Mouse (Mus musculus): ENCODE data around the gene Myo19. TPM values are rescaled to one million over a fixed set of nuclear protein-coding genes. Genes with fewer than 3 reads are reported as not detected.
A peak's percentile ranks its signal among the peaks of the same experiment; 100 is the strongest.

Gene Myo19
- polyA plus RNA-seq, 1 experiment from 2014 or later = 6.3 TPM

DNA sequence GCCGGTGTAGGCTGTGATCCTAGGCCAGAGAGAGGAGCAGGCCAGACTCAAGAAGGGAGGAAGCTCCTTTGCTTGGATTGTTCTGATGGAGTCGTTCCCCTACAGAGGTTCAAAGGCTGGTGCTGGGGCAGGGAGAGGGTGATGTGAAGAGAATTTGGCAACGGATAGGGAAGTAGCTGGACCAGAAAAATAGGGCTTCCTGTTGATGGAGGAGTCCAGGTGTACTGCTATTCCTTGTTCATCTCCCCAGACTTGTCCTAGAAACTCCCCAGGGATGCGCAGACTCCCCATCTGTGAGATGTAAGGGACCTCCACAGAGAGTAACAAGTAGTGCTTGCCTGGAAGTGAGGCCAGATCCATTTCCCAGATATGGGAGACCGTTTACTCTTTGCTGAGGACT is 76.5 kb downstream of the Myo19 start:
- WGBS = 21% methylated on average over 5 of the region's 5 CpGs
- Histone ChIP-seq H3K4me1 (replicated peaks) (peaks cover 26% of the 10 kb centered on the region), H3K9me3 (no peaks in the 10 kb centered on the region), H3K36me3 (no peaks in the 10 kb centered on the region), H3K27me3 (peaks cover 50% of the 10 kb centered on the region), H3K9ac (replicated peaks) (no peak overlapping the region), H3K4me2 (replicated peaks) (no peak overlapping the region), H3K27ac (no peak overlapping the region), H3K4me3 (replicated peaks) (no peak overlapping the region)
- ATAC-seq = no peak

- no peak for ATAC-seq
- no peaks in the 10 kb centered on the region for H3K9me3 ChIP-seq
- peak overlapping the region; percentile 59 for H3K4me2 ChIP-seq (replicated peaks)
- H3K27me3 ChIP-seq = peaks cover 53% of the 10 kb centered on the region
- no peaks in the 10 kb centered on the region for H3K36me3 ChIP-seq
- no peak overlapping the region for H3K27ac ChIP-seq
- peaks cover 26% of the 10 kb centered on the region for H3K4me1 ChIP-seq (replicated peaks)
- peak overlapping the region; percentile 38 for H3K4me3 ChIP-seq (replicated peaks)
- no peak overlapping the region for H3K9ac ChIP-seq (replicated peaks)
- 10% methylated on average over 15 of the region's 15 CpGs for WGBS
These were observed 77.2 kb downstream of the Myo19 start for GRCm38 (mm10) chr11:84957171-84957570.

DNA sequence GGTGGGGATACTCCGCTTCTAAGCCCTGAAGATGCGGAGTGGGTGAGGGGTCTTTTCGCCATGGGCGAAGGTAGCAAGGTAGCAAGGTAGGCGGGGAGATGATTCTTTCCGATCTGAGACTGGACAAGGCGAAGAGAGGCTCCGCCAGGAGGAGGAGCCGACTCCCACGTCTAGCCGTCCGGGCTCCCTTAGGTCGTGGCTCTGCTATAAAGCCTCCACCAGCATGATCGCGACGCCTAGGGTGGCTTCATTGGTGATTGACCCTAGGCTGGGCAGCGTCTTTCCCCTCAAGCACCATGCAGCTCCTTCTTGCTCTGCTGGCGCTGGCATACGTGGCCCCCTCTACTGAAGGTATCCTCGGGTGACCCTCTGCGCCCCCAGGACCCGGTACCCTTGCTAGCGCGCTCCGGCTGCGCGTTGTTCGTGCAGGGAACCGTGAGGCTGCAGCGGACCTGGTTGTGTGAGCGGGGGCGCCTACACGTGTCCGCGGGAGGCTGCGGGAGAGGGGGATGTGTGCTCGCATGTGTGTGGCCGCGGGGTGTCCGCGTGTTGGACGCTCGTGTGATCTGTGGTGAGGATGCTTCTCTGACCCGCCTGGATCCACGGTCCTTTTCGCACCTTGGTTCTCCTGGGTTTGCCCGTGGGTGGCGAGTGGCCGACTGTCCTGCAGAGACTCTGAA is 77.8 kb downstream of the Myo19 start, which contains the start of gene Car4:
Gene Car4, plus strand, starts transcription at position 196 of the 680 bp plus-strand sequence.
- Histone ChIP-seq H3K4me3 (replicated peaks) (peak within 1 kb of the TSS; percentile 38), H3K27me3 (peaks cover 53% of the 10 kb centered on the region), H3K27ac (no peak within 1 kb of the TSS), H3K36me3 (no peaks in the 10 kb centered on the region), H3K9me3 (no peaks in the 10 kb centered on the region), H3K4me2 (replicated peaks) (peak within 1 kb of the TSS; percentile 59), H3K9ac (replicated peaks) (peak within 1 kb of the TSS; percentile 33), H3K4me1 (replicated peaks) (peaks cover 26% of the 10 kb centered on the region)
- peak; percentile 48; the same call in 1 of the 2 replicates for ATAC-seq
- WGBS = under 1% methylated on average over 49 of the region's 49 CpGs

DNA sequence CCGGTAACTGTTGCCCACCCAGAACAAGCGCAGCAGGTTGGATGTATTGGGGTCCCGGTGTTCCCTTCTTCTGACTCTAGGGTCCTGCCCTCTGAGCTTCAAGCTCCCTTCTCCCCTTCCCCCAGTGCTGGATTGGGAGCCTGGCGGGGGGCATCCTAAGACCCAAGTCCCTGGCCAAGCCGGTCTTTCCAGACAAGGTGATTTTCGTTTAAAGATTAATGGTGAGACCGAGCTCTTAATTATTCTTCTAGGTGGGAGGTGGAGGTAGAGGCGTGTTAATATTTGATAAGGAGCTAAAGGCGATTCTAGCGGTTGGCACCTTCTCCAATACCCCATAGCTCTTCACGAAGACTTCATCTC is 78.3 kb downstream of the Myo19 start:
- no peak overlapping the region for H3K27ac ChIP-seq

GRCm38 (mm10) chr11:84959181-84959580 is 79.2 kb downstream of the Myo19 start:
- Histone ChIP-seq H3K27me3 (peaks cover 53% of the 10 kb centered on the region), H3K4me1 (replicated peaks) (peaks cover 26% of the 10 kb centered on the region), H3K4me2 (replicated peaks) (no peak overlapping the region), H3K36me3 (no peaks in the 10 kb centered on the region), H3K4me3 (replicated peaks) (no peak overlapping the region), H3K27ac (no peak overlapping the region), H3K9ac (replicated peaks) (no peak overlapping the region), H3K9me3 (no peaks in the 10 kb centered on the region)
- no peak for ATAC-seq
- 17% methylated on average over 5 of the region's 5 CpGs for WGBS

More for the DNA sequence above, 78.3 kb downstream of the Myo19 start:
- peaks cover 53% of the 10 kb centered on the region for H3K27me3 ChIP-seq
- H3K4me1 ChIP-seq (replicated peaks) = peaks cover 26% of the 10 kb centered on the region
- peak overlapping the region; percentile 59 for H3K4me2 ChIP-seq (replicated peaks)
- no peaks in the 10 kb centered on the region for H3K36me3 ChIP-seq
- no peak for ATAC-seq
- H3K9ac ChIP-seq (replicated peaks) = peak overlapping the region; percentile 33; the same call in 1 of the 2 replicates
- no peaks in the 10 kb centered on the region for H3K9me3 ChIP-seq
- peak overlapping the region; percentile 38 for H3K4me3 ChIP-seq (replicated peaks)
- WGBS = under 1% methylated on average over 11 of the region's 11 CpGs

GRCm38 (mm10) chr11:84959701-84960181 is 79.8 kb downstream of the Myo19 start:
- H3K27ac ChIP-seq = no peak overlapping the region
- WGBS = 2% methylated on average over 9 of the region's 9 CpGs
- no peak for ATAC-seq
- no peak overlapping the region; the same call in 1 of the 2 replicates for H3K4me2 ChIP-seq (replicated peaks)
- peaks cover 53% of the 10 kb centered on the region for H3K27me3 ChIP-seq
- H3K36me3 ChIP-seq = no peaks in the 10 kb centered on the region
- no peak overlapping the region for H3K4me3 ChIP-seq (replicated peaks)
- H3K4me1 ChIP-seq (replicated peaks) = peaks cover 26% of the 10 kb centered on the region
- no peak overlapping the region for H3K9ac ChIP-seq (replicated peaks)
- H3K9me3 ChIP-seq = no peaks in the 10 kb centered on the region

DNA sequence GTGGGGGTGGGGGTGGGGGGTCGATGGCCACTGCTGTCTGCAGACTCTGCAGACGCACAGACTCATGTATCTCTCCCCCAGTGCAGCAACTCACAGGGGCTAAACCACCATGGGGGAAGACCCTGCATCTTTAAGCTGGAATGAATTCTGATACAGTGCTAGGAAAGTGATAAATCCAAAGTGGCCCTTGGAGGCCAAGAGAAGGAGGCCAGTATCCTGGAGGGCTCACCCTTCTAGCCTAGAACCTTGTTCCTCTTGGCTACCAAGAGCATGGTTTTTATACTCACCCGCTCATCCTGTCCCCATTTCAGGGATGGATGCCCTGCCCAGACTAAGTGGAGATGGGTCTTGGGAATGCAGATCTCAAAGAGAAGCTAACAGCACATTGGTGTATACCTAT is 80.3 kb downstream of the Myo19 start:
- H3K4me2 ChIP-seq (replicated peaks) = no peak overlapping the region
- peaks cover 53% of the 10 kb centered on the region for H3K27me3 ChIP-seq
- no peak overlapping the region for H3K4me3 ChIP-seq (replicated peaks)
- H3K4me1 ChIP-seq (replicated peaks) = peaks cover 26% of the 10 kb centered on the region
- no peak for ATAC-seq
- no peak overlapping the region for H3K9ac ChIP-seq (replicated peaks)
- no peak overlapping the region for H3K27ac ChIP-seq
- H3K9me3 ChIP-seq = no peaks in the 10 kb centered on the region
- no peaks in the 10 kb centered on the region for H3K36me3 ChIP-seq
- WGBS = 27% methylated on average over 3 of the region's 3 CpGs

- Histone ChIP-seq H3K27me3 (peaks cover 53% of the 10 kb centered on the region), H3K4me2 (replicated peaks) (no peak overlapping the region), H3K4me3 (replicated peaks) (no peak overlapping the region), H3K9ac (replicated peaks) (no peak overlapping the region), H3K4me1 (replicated peaks) (peaks cover 26% of the 10 kb centered on the region), H3K36me3 (no peaks in the 10 kb centered on the region), H3K27ac (no peak overlapping the region), H3K9me3 (no peaks in the 10 kb centered on the region)
- WGBS = 63% methylated on average over 6 of the region's 6 CpGs
- no peak for ATAC-seq
These were observed 80.8 kb downstream of the Myo19 start for GRCm38 (mm10) chr11:84960780-84961179.

Small RNAs within 50 kb of the gene (microRNA-seq; reads per million reads assigned to microRNA genes)
- gene Gm23564 = not detected

Other genes starting within 250 kb of the Myo19 start
- 8.5 and 10.7 TPM in 2 replicates for gene Mrm1, start 60.6 kb upstream of the Myo19 start, polyA plus RNA-seq (2015; fragmentation: Nextera tagmentation; extraction: Ambion mirVana)
- 4.9 and 5.2 TPM in 2 replicates for gene Dhrs11, start 51.2 kb upstream of the Myo19 start, polyA plus RNA-seq (2015; fragmentation: Nextera tagmentation; extraction: Ambion mirVana)
- gene Ggnbp2, start 9.3 kb upstream of the Myo19 start, polyA plus RNA-seq (2015; fragmentation: Nextera tagmentation; extraction: Ambion mirVana) = 75.1 and 75.7 TPM in 2 replicates
- 2.3 and 3.1 TPM in 2 replicates for gene Pigw, start 137 bp downstream of the Myo19 start, polyA plus RNA-seq (2015; fragmentation: Nextera tagmentation; extraction: Ambion mirVana)
- 67.4 and 68.1 TPM in 2 replicates for gene Znhit3, start 36.2 kb downstream of the Myo19 start, polyA plus RNA-seq (2015; fragmentation: Nextera tagmentation; extraction: Ambion mirVana)
- 5.4 TPM in 2 replicates for gene Car4, start 77.6 kb downstream of the Myo19 start, polyA plus RNA-seq (2015; fragmentation: Nextera tagmentation; extraction: Ambion mirVana)